Mouse (Mus musculus) lung, postnatal 0 days (tissue): ENCODE measurements around the gene Orai1. TPM values are rescaled to one million over a fixed set of nuclear protein-coding genes. Genes with fewer than 3 reads are reported as not detected.

Source experiments
- ATAC-seq: fragments of 200-750 bp; cut with Nextera tagmentation; 2 replicates; pipeline ENCODE4 v1.8.0; 2017; ENCODE audit warnings: moderate library complexity
- DNase-seq: peaks from one replicate; pipeline ENCODE4 v3.0.0-alpha.2; 2016; ENCODE audit warnings: low spot score
- H3K27ac ChIP-seq: fragments of 300-500 bp; sonication (generic); 2 replicates; pipeline ENCODE4 v1.5.1; 2014; ENCODE audit warnings: antibody characterized with exemption, mild to moderate bottlenecking, low read length, mixed read lengths
- H3K27me3 ChIP-seq: fragments of 300-500 bp; sonication (generic); replicated peaks from 2 replicates; pipeline ENCODE4 v1.6.1; 2014; ENCODE audit warnings: low read length, mixed read lengths; ENCODE audit not compliant: insufficient read depth
- H3K36me3 ChIP-seq: fragments of 300-500 bp; sonication (generic); 2 replicates; pipeline ENCODE4 v1.6.1; 2014; ENCODE audit warnings: low read length, mixed read lengths; ENCODE audit not compliant: insufficient read depth
- H3K4me1 ChIP-seq: fragments of 300-500 bp; sonication (generic); 2 replicates; pipeline ENCODE4 v1.6.1; 2014; ENCODE audit warnings: antibody characterized with exemption, low read depth, low read length, mixed read lengths; ENCODE audit not compliant: insufficient read depth
- H3K4me2 ChIP-seq: fragments of 300-500 bp; sonication (generic); replicated peaks from 2 replicates; pipeline ENCODE4 v1.6.1; 2014; ENCODE audit warnings: low read depth, mild to moderate bottlenecking, low read length, moderate library complexity, mixed read lengths
- H3K4me3 ChIP-seq: fragments of 300-500 bp; sonication (generic); 2 replicates; pipeline ENCODE4 v1.5.1; 2014; ENCODE audit warnings: low read depth, low read length
- H3K9ac ChIP-seq: fragments of 300-500 bp; sonication (generic); replicated peaks from 2 replicates; pipeline ENCODE4 v1.6.1; 2014; ENCODE audit warnings: low read depth, mild to moderate bottlenecking
- H3K9me3 ChIP-seq: fragments of 300-500 bp; sonication (generic); 2 replicates; pipeline ENCODE4 v1.6.1; 2016; ENCODE audit warnings: low read length, mixed read lengths
- CTCF ChIP-seq: IDR thresholded peaks from 2 replicates; pipeline ENCODE4 v1.5.1; 2016; ENCODE audit warnings: antibody characterized with exemption, mild to moderate bottlenecking
- EP300 ChIP-seq: IDR thresholded peaks from 2 replicates; pipeline ENCODE4 v1.6.1; 2016; ENCODE audit warnings: antibody characterized with exemption, mild to moderate bottlenecking, control low read depth
- WGBS: fragments of 180-500 bp; shearing (Covaris S2); extraction: QIAGEN DNeasy Blood & Tissue Kit; methylation state at CpG from one replicate; pipeline ENCODE4 v1.1.7; 2014; 5-methylcytosine and 5-hydroxymethylcytosine counted together
- polyA plus RNA-seq: library from polyadenylated mRNA; unstranded; fragments of >200 nt; fragmentation: Nextera tagmentation; extraction: Ambion mirVana; gene quantifications from 2 replicates; pipeline ENCODE4 v1.2.1, GENCODE M21; 2015

The Orai1 gene
- polyA plus RNA-seq, 1 experiment from 2014 or later: 55.2 TPM

GRCm38 (mm10) chr5:123067395-123067995, 52.6 kb downstream of the Orai1 start:
- H3K4me3 ChIP-seq: no peak overlapping the region
- no peak overlapping the region for H3K4me2 ChIP-seq
- H3K9me3 ChIP-seq: no peaks in the 10 kb centered on the region
- no peak overlapping the region for H3K9ac ChIP-seq
- H3K36me3 ChIP-seq: no peaks in the 10 kb centered on the region
- no peaks in the 10 kb centered on the region for H3K27me3 ChIP-seq
- WGBS: 6% methylated on average over 6 of the region's 6 CpGs
- no peak overlapping the region for H3K27ac ChIP-seq
- peak; percentile 91 for DNase-seq
- H3K4me1 ChIP-seq: no peaks in the 10 kb centered on the region
- peak; percentile 81 for ATAC-seq
- TF ChIP-seq EP300 (0 out of 2 replicates have a peak, but pooled peaks have one; percentile 20), CTCF (peak; percentile 62)

- Histone ChIP-seq H3K4me1 (no peaks in the 10 kb centered on the region), H3K36me3 (no peaks in the 10 kb centered on the region), H3K4me3 (no peak within 1 kb of the TSS), H3K27me3 (no peaks in the 10 kb centered on the region), H3K4me2 (no peak within 1 kb of the TSS), H3K9me3 (no peaks in the 10 kb centered on the region), H3K9ac (no peak within 1 kb of the TSS), H3K27ac (no peak within 1 kb of the TSS)
- TF ChIP-seq EP300: no peak
- TF ChIP-seq CTCF: no peak
- 89% methylated on average over 12 of the region's 12 CpGs for WGBS
- no peak for ATAC-seq
- DNase-seq: no peak
Measured at GRCm38 (mm10) chr5:123068115-123068514, 53.2 kb downstream of the Orai1 start, which contains the start of gene Tmem120b. Gene Tmem120b, plus strand, starts transcription at chr5:123068415.

- Histone ChIP-seq H3K9ac (no peak overlapping the region), H3K36me3 (no peaks in the 10 kb centered on the region), H3K4me3 (no peak overlapping the region), H3K27ac (no peak overlapping the region), H3K4me2 (no peak overlapping the region), H3K27me3 (no peaks in the 10 kb centered on the region), H3K4me1 (no peaks in the 10 kb centered on the region), H3K9me3 (no peaks in the 10 kb centered on the region)
- 93% methylated on average over 2 of the region's 2 CpGs for WGBS
- no peak for ATAC-seq
- TF ChIP-seq CTCF (no peak), EP300 (no peak)
- no peak for DNase-seq
Measured at GRCm38 (mm10) chr5:123068714-123069113, 53.8 kb downstream of the Orai1 start.

GRCm38 (mm10) chr5:123075576-123076418, 60.9 kb downstream of the Orai1 start:
- Histone ChIP-seq H3K9me3 (no peaks in the 10 kb centered on the region), H3K4me1 (peaks cover 8% of the 10 kb centered on the region; the same call in 1 of the 2 replicates), H3K4me2 (peak overlapping the region; percentile 100), H3K27ac (peak overlapping the region; percentile 69), H3K36me3 (no peaks in the 10 kb centered on the region), H3K27me3 (no peaks in the 10 kb centered on the region), H3K4me3 (peak overlapping the region; percentile 69), H3K9ac (peak overlapping the region; percentile 76)
- WGBS: 6% methylated on average over 34 of the region's 45 CpGs
- DNase-seq (peak; percentile 95), ATAC-seq (peak; percentile 97)
- no peak for TF ChIP-seq EP300
- TF ChIP-seq CTCF: no peak

GRCm38 (mm10) chr5:123076419-123077281, 61.8 kb downstream of the Orai1 start:
- Histone ChIP-seq H3K27me3 (no peaks in the 10 kb centered on the region), H3K4me3 (peak overlapping the region; percentile 69), H3K4me1 (peaks cover 8% of the 10 kb centered on the region; the same call in 1 of the 2 replicates), H3K36me3 (no peaks in the 10 kb centered on the region), H3K4me2 (peak overlapping the region; percentile 100), H3K27ac (peak overlapping the region; percentile 69), H3K9ac (peak overlapping the region; percentile 76), H3K9me3 (no peaks in the 10 kb centered on the region)
- ATAC-seq (peak; percentile 73), DNase-seq (peak; percentile 36)
- TF ChIP-seq EP300: no peak
- no peak for TF ChIP-seq CTCF
- 2% methylated on average over 33 of the region's 35 CpGs for WGBS
